30 mouse cellular contexts compared by ENCODE assay signal in the genomic region with DNA sequence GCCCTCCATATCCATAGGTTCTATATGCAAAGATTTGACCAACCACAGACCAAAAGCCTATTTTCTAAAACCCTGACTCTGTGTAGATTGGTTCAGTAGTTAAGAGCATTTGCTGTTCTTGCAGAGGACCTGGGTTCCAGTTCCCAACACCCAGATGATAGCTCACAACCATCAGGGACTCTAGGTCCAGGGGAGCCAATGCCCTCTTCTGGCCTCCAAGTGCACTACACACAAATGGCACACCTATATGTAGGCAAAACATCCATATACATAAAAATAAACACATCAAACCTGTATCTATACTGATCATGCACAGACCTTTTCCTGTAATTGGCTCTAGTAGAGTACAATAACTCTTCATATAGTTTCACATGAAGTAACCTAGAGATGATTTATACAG. TPM values are rescaled to one million over a fixed set of nuclear protein-coding genes. Genes with fewer than 3 reads are reported as not detected.
DNase-seq lines count a peak whose midpoint lies in the region; ATAC-seq and TF ChIP-seq lines count a peak whose summit lies in the region.
"Had no signal": no experiment of that assay in that cellular context is flagged by ENCODE, and none has a peak within 500 bp of the region (broad histone marks: within the 10 kb centered on the region; RNA-seq: fewer than 3 reads in every experiment).

No protein-coding gene starts in this region.

- no peak overlapping the region for H3K9ac ChIP-seq in liver, adult 2 months (ENCODE audit: low read depth, low read length)
- H3K9ac ChIP-seq: hindbrain, embryonic 15.5 days; limb, embryonic 15.5 days; neural tube, embryonic 15.5 days had no signal

- TF ChIP-seq CTCF in gastrocnemius, adult 2 months (IDR thresholded peaks at IDR 0.05): peak; percentile 8; the same call in 1 of the 2 replicates
- peak; percentile 4; the same call in 1 of the 2 replicates for TF ChIP-seq CTCF in liver, adult 2 months (IDR thresholded peaks at IDR 0.05; ENCODE audit: low read depth, low read length)
- TF ChIP-seq CTCF in E14TG2a.4 (conservative IDR thresholded peaks at IDR 0.05; ENCODE audit: low read length): peak; percentile 36; the same call in 1 of the 2 replicates

- H3K27ac ChIP-seq in gastrocnemius, adult 2 months: no peak overlapping the region
- no peak overlapping the region for H3K27ac ChIP-seq in liver, adult 2 months (replicated peaks; ENCODE audit: insufficient read depth, low read depth, low read length)
- H3K27ac ChIP-seq: embryonic facial prominence, embryonic 10.5 days; heart, embryonic 10.5 days; limb, embryonic 15.5 days; midbrain, embryonic 10.5 days had no signal

- peak; percentile 64; the same call in 1 of the 2 replicates for ATAC-seq in erythroblast, adult 5-6 weeks (replicated peaks; ENCODE audit: low FRiP score, poor library complexity, severe bottlenecking)
- ATAC-seq: forebrain, embryonic 16.5 days had no signal

- no peaks in the 10 kb centered on the region for H3K9me3 ChIP-seq in E14TG2a.4 (ENCODE audit: low read length)
- H3K9me3 ChIP-seq: embryonic facial prominence, embryonic 10.5 days; heart, embryonic 10.5 days; hindbrain, embryonic 15.5 days; limb, embryonic 15.5 days; midbrain, embryonic 10.5 days; neural tube, embryonic 15.5 days had no signal

- DNase-seq in gastrocnemius, adult 2 months: no peak
- DNase-seq in gastrocnemius, adult 8-10 months (ENCODE audit: low spot score in 2 of 2): no peak
- no peak for DNase-seq in liver, adult 2 months (ENCODE audit: extremely low read depth, low read depth, low spot score)
- no peak for DNase-seq in liver
- DNase-seq in adrenal gland, adult 8-10 months: no peak
- DNase-seq in urinary bladder, postnatal 4 days (ENCODE audit: low spot score in 2 of 2): no peak
- DNase-seq: adrenal gland, postnatal 10 days; cerebellum, adult 11-12 months; cerebellum, postnatal 36 days; gastrocnemius, postnatal 14 days; heart, postnatal 10 days; kidney, adult 18-20 months; kidney, postnatal 4 days; layer of hippocampus, postnatal 36 days; lung, postnatal 10 days; right cerebral cortex, postnatal 4 days; thymus, postnatal 25 days had no signal

- peaks cover 3% of the 10 kb centered on the region; the same call in 1 of the 2 replicates for H3K27me3 ChIP-seq in liver, adult 2 months (ENCODE audit: control insufficient read depth, insufficient read depth, low read length)
- H3K27me3 ChIP-seq in E14TG2a.4 (ENCODE audit: insufficient read depth, low read length): no peaks in the 10 kb centered on the region
- H3K27me3 ChIP-seq: CH12.LX; hindbrain, embryonic 15.5 days; limb, embryonic 15.5 days; neural tube, embryonic 15.5 days had no signal

- no peaks in the 10 kb centered on the region for H3K36me3 ChIP-seq in liver, adult 2 months (ENCODE audit: control insufficient read depth, insufficient read depth, low read length)
- H3K36me3 ChIP-seq in E14TG2a.4 (ENCODE audit: insufficient read depth, low read length): no peaks in the 10 kb centered on the region
- H3K36me3 ChIP-seq: embryonic facial prominence, embryonic 10.5 days; heart, embryonic 10.5 days; hindbrain, embryonic 15.5 days; limb, embryonic 15.5 days; midbrain, embryonic 10.5 days; neural tube, embryonic 15.5 days had no signal

- H3K79me2 ChIP-seq in liver, adult 2 months (ENCODE audit: control insufficient read depth, insufficient read depth, low read length): no peaks in the 10 kb centered on the region

- no peak overlapping the region for H3K4me3 ChIP-seq in gastrocnemius, adult 2 months
- no peak overlapping the region for H3K4me3 ChIP-seq in liver, adult 2 months (ENCODE audit: insufficient read depth, low read depth, low read length)
- H3K4me3 ChIP-seq in E14TG2a.4 (replicated peaks; ENCODE audit: low read length): no peak overlapping the region
- H3K4me3 ChIP-seq: embryonic facial prominence, embryonic 10.5 days; erythroblast, embryonic 14.5 days; heart, embryonic 10.5 days; hindbrain, embryonic 15.5 days; limb, embryonic 15.5 days; midbrain, embryonic 10.5 days; myocyte had no signal

- no peaks in the 10 kb centered on the region for H3K4me1 ChIP-seq in liver, adult 2 months (ENCODE audit: control insufficient read depth, insufficient read depth, low read length)
- H3K4me1 ChIP-seq in E14TG2a.4 (replicated peaks; ENCODE audit: low read depth, low read length): peaks cover 26% of the 10 kb centered on the region
- H3K4me1 ChIP-seq: embryonic facial prominence, embryonic 10.5 days; heart, embryonic 10.5 days had no signal

- no peak for TF ChIP-seq POLR2A in liver, adult 2 months (IDR thresholded peaks at IDR 0.05; ENCODE audit: extremely low read depth, insufficient read depth, low read length)

- intact Hi-C loops in gastrocnemius, adult 2 months (cut with DNase I): no loop called here

RNA-seq across cellular contexts. Expression of gene Lmo2, which starts 33.5 kb away (rescaled TPM):
- 1 to 10 TPM; 4.1 to 7.0 TPM for total RNA-seq in gastrocnemius, adult 2 months (2021)
- 1 to 10 TPM; 3.4 to 9.1 (median 4.6) TPM for total RNA-seq in gastrocnemius, adult 8-10 months (2022)
- 4.5 and 5.1 TPM in 2 replicates for total RNA-seq in liver, adult 2 months (2014; rRNA removed)
- polyA plus RNA-seq in liver, adult 2 months (2012; rRNA removed): 2.4 and 3.8 TPM in 2 replicates
- total RNA-seq in erythroblast, adult 5-6 weeks (2015; ENCODE audit: low replicate concordance): 827 TPM in 2 replicates
- 564 and 619 TPM in 2 replicates for total RNA-seq in erythroblast, adult 5-6 weeks (2017; ENCODE audit: low replicate concordance)
- 10 to 100 TPM; 21.2 to 41.8 (median 31.3) TPM for total RNA-seq in adrenal gland, adult 8-10 months (2022)

RNA-seq across cellular contexts. Expression of gene Fbxo3, which starts 36.2 kb away (rescaled TPM):
- 10 to 100 TPM; 47.5 to 53.9 TPM for total RNA-seq in gastrocnemius, adult 2 months (2021)
- 10 to 100 TPM; 46.4 to 51.8 (median 49.5) TPM for total RNA-seq in gastrocnemius, adult 8-10 months (2022)
- total RNA-seq in liver, adult 2 months (2014; rRNA removed): 93.9 and 95.9 TPM in 2 replicates
- 32.5 and 32.7 TPM in 2 replicates for polyA plus RNA-seq in liver, adult 2 months (2012; rRNA removed)
- 97.2 and 111 TPM in 2 replicates for total RNA-seq in erythroblast, adult 5-6 weeks (2015; ENCODE audit: low replicate concordance)
- total RNA-seq in erythroblast, adult 5-6 weeks (2017; ENCODE audit: low replicate concordance): 115 and 124 TPM in 2 replicates
- total RNA-seq in adrenal gland, adult 8-10 months (2022): 10 to 100 TPM; 88.1 to 93.9 (median 93.1) TPM

RNA-seq across cellular contexts. Expression of gene 4931422A03Rik, which starts 36.9 kb away (rescaled TPM):
- total RNA-seq in gastrocnemius, adult 2 months (2021): not detected
- total RNA-seq in gastrocnemius, adult 8-10 months (2022): not detected
- not detected in 2 replicates for total RNA-seq in liver, adult 2 months (2014; rRNA removed)
- not detected in 2 replicates for polyA plus RNA-seq in liver, adult 2 months (2012; rRNA removed)
- 6.1 and 10.4 TPM in 2 replicates for total RNA-seq in erythroblast, adult 5-6 weeks (2015; ENCODE audit: low replicate concordance)
- total RNA-seq in erythroblast, adult 5-6 weeks (2017; ENCODE audit: low replicate concordance): not detected in 2 replicates
- not detected for total RNA-seq in adrenal gland, adult 8-10 months (2022)
- total RNA-seq: adrenal gland, postnatal 10 days; gastrocnemius, postnatal 14 days; heart, postnatal 10 days; layer of hippocampus, postnatal 36 days; left cerebral cortex, postnatal 25 days had no signal
- polyA plus RNA-seq: erythroblast, embryonic 14.5 days had no signal

Comparison
In these comparisons a context has a peak if more than half of its experiments do, and no peak if none do; other contexts are left out.
1. RNA of gene Lmo2, which starts 33.5 kb away (total RNA-seq): 564 to 827 TPM in erythroblast, adult 5-6 weeks; 21.2 to 41.8 TPM in adrenal gland, adult 8-10 months, 4.1 to 7.0 TPM in gastrocnemius, adult 2 months, 3.4 to 9.1 TPM in gastrocnemius, adult 8-10 months and 4.5 to 5.1 TPM in liver, adult 2 months; every median in the first group is over 10 times any median in the second.
2. Peak in every context shown above with its lines, with median percentiles within 50 percentile points of each other: CTCF ChIP-seq.